Mouse (Mus musculus) ES-Bruce4 (cell line): ENCODE measurements around the gene Nexn.

Experiments used
- CTCF ChIP-seq: IDR thresholded peaks from one replicate; pipeline ENCODE4 v1.8.1; 2011; ENCODE audit warnings: low read depth, low read length
- POLR2A ChIP-seq: IDR thresholded peaks from one replicate; pipeline ENCODE4 v1.8.1; 2011; ENCODE audit warnings: low read length; ENCODE audit not compliant: insufficient read depth

GRCm38 (mm10) chr3:152288740-152289139 lies 22.6 kb upstream of the Nexn start:
- TF ChIP-seq CTCF: no peak
- no peak for TF ChIP-seq POLR2A
